Mouse (Mus musculus) urinary bladder, postnatal 36 days (tissue): Measurements from ENCODE around the gene Atxn2.
A peak's percentile ranks its signal among the peaks of the same experiment; 100 is the strongest.

Experiments used
- DNase-seq, 2 experiments: peaks; one replicate each; pipeline ENCODE4 v3.0.0; 2022; ENCODE audit warnings: low spot score in 2 of 2, mixed read lengths in 1 of 2

The Atxn2 gene

DNA sequence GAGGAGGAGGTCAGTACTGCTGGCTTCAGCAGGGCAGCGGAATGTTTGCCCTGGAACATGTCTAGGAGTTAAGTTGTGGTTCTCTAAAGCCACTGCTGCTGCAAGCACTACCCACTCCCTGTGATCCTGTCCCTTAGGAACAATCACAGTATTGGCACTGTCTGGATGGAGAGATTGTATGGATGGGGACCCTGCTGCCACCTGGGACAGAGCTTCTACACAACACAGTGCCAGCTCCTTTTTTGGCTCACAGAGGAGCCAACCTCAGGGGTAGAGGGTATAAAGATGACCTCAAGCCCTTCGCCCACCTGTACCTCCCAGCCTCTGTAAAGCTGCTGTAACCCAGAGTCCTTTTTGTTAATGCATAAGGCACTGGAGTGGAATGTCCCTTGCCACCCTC lies 105.5 kb downstream of the Atxn2 start:
- DNase-seq = no peak

- DNase-seq = no peak
Observed at GRCm38 (mm10) chr5:121817551-121817950, 106.4 kb downstream of the Atxn2 start.

DNA sequence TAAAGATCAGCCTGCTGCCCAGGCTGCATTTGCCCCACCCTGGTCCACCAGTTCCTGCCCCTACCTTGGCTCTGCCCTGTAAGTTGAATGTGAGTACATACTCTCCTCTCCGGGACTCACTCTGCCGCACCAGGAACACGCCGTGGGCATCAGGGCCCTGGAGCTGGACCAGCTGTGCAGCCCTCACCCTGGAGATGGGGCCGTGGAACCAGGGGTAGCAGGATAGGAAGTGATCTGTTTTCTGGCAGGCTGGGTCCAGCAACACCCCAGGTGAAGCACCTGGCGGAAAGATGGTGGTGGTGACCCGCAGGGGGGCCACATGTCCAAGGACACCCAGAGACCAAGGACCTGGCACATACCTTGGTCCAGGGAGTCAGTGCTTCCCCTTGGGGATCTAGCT lies 107.3 kb downstream of the Atxn2 start:
- no peak for DNase-seq

DNA sequence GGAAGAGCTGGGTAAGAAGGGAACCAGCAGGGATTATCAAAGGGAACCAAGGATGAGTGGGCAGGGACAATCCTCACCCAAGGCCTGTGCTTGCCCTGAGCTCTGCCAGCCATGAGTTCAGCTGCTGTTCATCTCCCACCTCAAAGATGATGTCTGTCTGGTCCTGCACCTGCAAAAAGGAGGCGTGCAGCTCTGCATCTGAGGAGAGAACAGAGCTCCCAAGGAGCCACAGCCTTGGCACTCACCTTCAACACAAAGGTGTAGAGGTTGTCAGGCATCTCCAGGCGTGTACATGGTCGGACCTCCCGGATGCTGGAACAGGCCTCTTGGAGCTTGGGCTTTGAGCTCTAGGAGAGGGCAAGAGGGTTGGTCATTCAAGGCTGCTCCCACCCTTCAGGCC lies 107.7 kb downstream of the Atxn2 start:
- DNase-seq = no peak

- DNase-seq = no peak
Observed at GRCm38 (mm10) chr5:121819559-121819958, 108.4 kb downstream of the Atxn2 start.

GRCm38 (mm10) chr5:121820161-121820560 lies 109.0 kb downstream of the Atxn2 start:
- DNase-seq = no peak

DNA sequence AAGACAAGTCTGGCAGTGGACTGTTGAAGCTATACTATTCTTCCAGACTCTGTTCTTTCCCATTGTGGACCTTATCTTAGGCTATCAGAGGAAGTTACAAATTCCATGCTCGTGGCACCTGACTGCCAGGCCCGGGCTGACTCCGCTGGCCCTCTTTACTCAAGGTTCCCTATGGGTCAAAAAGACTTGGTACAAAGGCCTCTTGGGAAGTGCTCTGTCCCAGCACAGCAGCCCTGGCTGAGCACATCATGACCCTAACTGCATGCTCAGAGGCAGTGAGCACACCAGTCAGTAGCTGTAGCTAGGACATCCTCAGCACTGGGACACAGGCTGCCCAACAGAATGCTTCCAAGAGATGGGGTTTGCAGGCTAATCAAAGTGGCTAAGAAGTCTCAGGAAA lies 109.5 kb downstream of the Atxn2 start:
- DNase-seq = no peak

GRCm38 (mm10) chr5:121821116-121821515 lies 110.0 kb downstream of the Atxn2 start:
- no peak for DNase-seq

DNA sequence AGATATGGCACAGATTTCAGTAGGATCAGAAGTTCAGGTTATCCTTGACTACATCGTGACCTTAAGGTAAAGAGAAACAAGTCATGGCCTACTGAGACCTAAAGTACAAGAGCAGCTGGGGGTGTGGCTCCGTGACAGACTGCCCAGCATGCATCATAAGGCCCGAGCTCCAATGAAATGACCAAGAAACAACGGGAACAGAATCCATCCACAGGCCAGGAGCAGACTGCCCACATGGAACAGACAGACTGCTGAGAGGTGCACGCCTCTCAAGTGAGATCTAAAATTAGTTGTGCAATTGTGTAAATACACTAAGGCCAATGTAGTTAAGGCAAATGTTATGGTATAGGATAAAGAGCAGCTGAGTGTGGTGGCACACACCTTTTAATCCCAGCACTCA lies 110.4 kb downstream of the Atxn2 start:
- DNase-seq = no peak

- DNase-seq = no peak
Observed at GRCm38 (mm10) chr5:121822786-121823505, 111.8 kb downstream of the Atxn2 start.

- DNase-seq = no peak
Observed at GRCm38 (mm10) chr5:121823668-121824067, 112.5 kb downstream of the Atxn2 start.

GRCm38 (mm10) chr5:121824121-121824520 lies 113.0 kb downstream of the Atxn2 start:
- DNase-seq = no peak

- no peak for DNase-seq
Observed at GRCm38 (mm10) chr5:121825606-121826005, 114.5 kb downstream of the Atxn2 start.

- DNase-seq = no peak
Observed at GRCm38 (mm10) chr5:121827876-121828275, 116.7 kb downstream of the Atxn2 start.

- DNase-seq = no peak
Observed at GRCm38 (mm10) chr5:121828491-121829432, 117.6 kb downstream of the Atxn2 start.

DNA sequence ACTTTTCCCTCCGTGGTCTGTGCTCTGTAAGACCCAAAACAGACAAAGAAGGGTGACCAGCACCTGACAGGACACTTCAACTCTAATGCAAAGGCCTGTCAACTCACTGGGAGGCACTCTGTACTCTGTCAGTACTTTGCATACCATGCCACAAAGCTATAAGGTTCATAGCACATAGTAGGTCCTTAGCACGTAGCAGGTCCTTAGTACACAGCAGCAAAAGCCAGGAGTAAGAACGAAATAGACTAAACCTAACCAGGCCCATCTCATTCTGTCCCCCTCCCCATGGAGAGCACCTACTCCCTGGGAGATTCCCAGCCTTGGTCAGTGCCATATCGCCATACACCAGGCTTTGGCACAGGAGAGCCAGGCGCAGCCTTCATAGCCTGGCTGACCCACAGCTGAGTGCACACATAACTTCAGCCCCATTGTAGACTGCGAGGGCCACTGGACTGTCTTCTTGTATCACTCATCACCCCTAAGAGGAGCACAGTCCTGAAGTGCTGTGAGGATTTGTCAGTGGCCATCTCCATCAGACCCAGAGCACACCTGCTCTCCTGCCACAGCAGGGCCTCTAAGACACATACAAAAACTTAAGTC lies 120.0 kb downstream of the Atxn2 start:
- no peak for DNase-seq

DNA sequence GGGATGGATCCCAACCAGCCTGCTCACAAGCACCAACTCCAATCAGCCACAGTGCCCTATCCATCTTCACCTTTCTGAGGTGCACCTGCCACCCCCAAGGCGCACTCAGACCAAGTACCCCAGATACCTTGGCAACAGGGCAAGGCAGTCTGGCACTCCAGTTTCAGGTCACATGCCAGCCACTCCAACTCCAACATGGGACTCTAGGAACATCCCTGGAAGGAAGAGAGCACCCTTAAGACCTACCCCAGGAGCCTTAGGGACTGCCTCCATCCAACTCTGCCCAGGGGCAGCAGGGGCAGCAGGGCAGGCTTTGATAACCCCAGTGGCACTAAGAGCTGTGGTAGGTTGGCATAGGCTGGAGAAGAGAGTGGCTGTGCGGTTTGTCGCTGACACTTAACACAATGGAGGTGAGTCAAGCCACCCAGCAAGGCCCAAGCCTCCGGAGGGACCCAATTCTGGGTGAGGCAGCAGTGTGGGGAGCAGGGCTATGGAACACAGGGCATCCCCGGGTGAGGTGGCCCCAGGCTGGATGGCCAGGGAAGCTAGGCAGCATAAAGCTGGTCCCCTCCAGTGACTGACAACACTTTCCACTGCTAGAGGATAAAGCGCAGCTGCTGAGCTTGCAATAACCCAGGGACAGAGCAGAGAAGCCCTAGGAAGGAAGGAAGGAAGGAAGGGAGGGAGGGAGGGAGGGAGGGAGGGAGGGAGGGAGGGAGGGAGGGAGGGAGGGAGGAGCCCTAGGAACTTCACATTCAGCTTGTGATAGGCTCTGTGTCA lies 121.4 kb downstream of the Atxn2 start:
- no peak for DNase-seq

GRCm38 (mm10) chr5:121833159-121833558 lies 122.0 kb downstream of the Atxn2 start:
- DNase-seq = no peak

DNA sequence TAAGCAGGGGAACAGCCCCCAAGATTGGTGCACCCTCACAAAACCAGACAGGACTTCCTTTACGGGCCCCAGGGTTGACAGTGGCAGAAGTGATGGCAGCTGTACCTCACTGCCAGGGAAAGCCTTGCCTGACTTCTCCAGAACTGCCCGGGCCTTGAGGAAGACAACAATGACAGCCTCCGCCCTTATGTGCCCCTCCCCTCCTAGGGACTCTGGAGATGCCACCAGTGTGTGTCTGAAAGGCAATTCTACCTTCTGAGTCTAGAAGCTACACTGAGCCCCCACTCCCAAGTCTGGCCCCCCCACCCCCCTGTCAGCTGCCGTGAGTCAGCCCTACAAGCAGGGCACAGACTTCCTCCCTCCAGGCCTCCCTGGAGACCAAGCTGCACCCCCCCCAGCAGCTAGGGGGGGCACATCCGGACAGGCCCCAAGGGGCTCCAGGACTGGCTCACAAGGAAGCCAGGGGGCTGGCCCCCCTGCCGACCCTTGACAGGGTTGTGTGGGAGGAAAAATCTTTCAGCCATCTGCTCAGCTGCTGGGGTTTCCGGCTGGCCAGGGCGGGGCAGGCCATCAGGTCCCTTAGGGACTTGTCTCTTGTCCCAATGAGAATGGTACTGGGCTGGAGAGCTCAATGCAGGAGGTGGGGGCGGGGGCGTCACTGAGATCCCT lies 122.6 kb downstream of the Atxn2 start:
- DNase-seq = peak in 1 of 2 experiments; percentile 51

- no peak for DNase-seq
Observed at GRCm38 (mm10) chr5:121834241-121834606, 123.1 kb downstream of the Atxn2 start.
